12 mouse cellular contexts compared by ENCODE assay signal in the genomic region with DNA sequence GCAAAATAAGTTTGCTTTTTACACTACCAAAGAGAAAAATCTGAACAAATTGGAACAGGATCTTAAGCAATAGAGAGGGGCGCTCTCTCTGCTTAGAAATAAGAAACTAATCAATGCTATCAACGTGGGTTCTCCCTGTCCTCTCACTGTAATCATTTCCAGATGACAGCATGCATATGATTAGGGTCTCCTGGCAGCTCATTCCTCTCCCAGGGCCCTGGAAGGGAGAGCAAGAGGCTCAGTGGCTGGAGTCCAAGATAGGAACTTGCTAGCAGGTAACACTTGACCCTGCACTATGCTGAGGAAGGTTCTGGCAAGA.
DNase-seq lines count a peak whose midpoint lies in the region; ATAC-seq lines count a peak whose summit lies in the region.
"Had no signal": no experiment of that assay in that cellular context is flagged by ENCODE, and none has a peak within 500 bp of the region (broad histone marks: within the 10 kb centered on the region; RNA-seq: fewer than 3 reads in every experiment).

No protein-coding gene starts in this region.

- peaks cover 48% of the 10 kb centered on the region for H3K4me1 ChIP-seq in heart, embryonic 13.5 days
- H3K4me1 ChIP-seq in forebrain, embryonic 12.5 days = peaks cover 36% of the 10 kb centered on the region
- peaks cover 18% of the 10 kb centered on the region for H3K4me1 ChIP-seq in limb, embryonic 11.5 days (ENCODE audit: control insufficient read depth, insufficient read depth, low read length)
- peaks cover 13% of the 10 kb centered on the region for H3K4me1 ChIP-seq in neural tube, embryonic 12.5 days

- WGBS in heart, embryonic 13.5 days = 27% methylated on average over 2 of the region's 2 CpGs
- 19% methylated on average over 2 of the region's 2 CpGs for WGBS in forebrain, embryonic 12.5 days
- 4% methylated on average over 2 of the region's 2 CpGs for WGBS in limb, embryonic 11.5 days
- WGBS in neural tube, embryonic 12.5 days = 19% methylated on average over 2 of the region's 2 CpGs

- H3K27me3 ChIP-seq in heart, embryonic 13.5 days (replicated peaks) = no peaks in the 10 kb centered on the region
- 0 out of 2 replicates have a peak, but pooled peaks cover 4% of the 10 kb centered on the region for H3K27me3 ChIP-seq in forebrain, embryonic 12.5 days
- no peaks in the 10 kb centered on the region for H3K27me3 ChIP-seq in limb, embryonic 11.5 days (ENCODE audit: control insufficient read depth, insufficient read depth, low read length)
- no peaks in the 10 kb centered on the region for H3K27me3 ChIP-seq in neural tube, embryonic 12.5 days (replicated peaks)
- H3K27me3 ChIP-seq: limb, embryonic 15.5 days had no signal

- H3K4me2 ChIP-seq in heart, embryonic 13.5 days = peak overlapping the region; percentile 62
- peak overlapping the region; percentile 45 for H3K4me2 ChIP-seq in forebrain, embryonic 12.5 days
- H3K4me2 ChIP-seq in limb, embryonic 11.5 days (ENCODE audit: low read depth, severe bottlenecking) = peak overlapping the region; percentile 24; the same call in 1 of the 2 replicates
- H3K4me2 ChIP-seq in neural tube, embryonic 12.5 days (replicated peaks) = peak overlapping the region; percentile 44; the same call in 1 of the 2 replicates

- peak overlapping the region; percentile 88 for H3K27ac ChIP-seq in heart, embryonic 13.5 days (replicated peaks)
- H3K27ac ChIP-seq in forebrain, embryonic 12.5 days = no peak overlapping the region
- no peak overlapping the region for H3K27ac ChIP-seq in limb, embryonic 11.5 days (replicated peaks; ENCODE audit: low read depth, low read length)
- no peak overlapping the region for H3K27ac ChIP-seq in neural tube, embryonic 12.5 days
- H3K27ac ChIP-seq: limb, embryonic 15.5 days had no signal

- peaks cover 10% of the 10 kb centered on the region for H3K9me3 ChIP-seq in heart, embryonic 13.5 days
- H3K9me3 ChIP-seq in forebrain, embryonic 12.5 days = peaks cover 7% of the 10 kb centered on the region; the same call in 1 of the 2 replicates
- no peaks in the 10 kb centered on the region for H3K9me3 ChIP-seq in limb, embryonic 11.5 days (ENCODE audit: control insufficient read depth, low read length)
- H3K9me3 ChIP-seq in neural tube, embryonic 12.5 days = 0 out of 2 replicates have a peak, but pooled peaks cover 5% of the 10 kb centered on the region
- H3K9me3 ChIP-seq: limb, embryonic 15.5 days had no signal

- ATAC-seq in heart, embryonic 13.5 days (ENCODE audit: extremely low read depth, insufficient number of reproducible peaks, low FRiP score, low TSS enrichment) = no peak
- ATAC-seq in forebrain, embryonic 12.5 days (ENCODE audit: low FRiP score) = no peak
- no peak for ATAC-seq in limb, embryonic 11.5 days (ENCODE audit: insufficient number of reproducible peaks, low FRiP score, low TSS enrichment, low read depth)
- ATAC-seq in neural tube, embryonic 12.5 days (ENCODE audit: low FRiP score, low read depth) = no peak

- DNase-seq in heart, adult 9 months (ENCODE audit: low spot score in 2 of 2) = no peak
- peak; percentile 49 for DNase-seq in limb, embryonic 11.5 days (ENCODE audit: low spot score)
- no peak for DNase-seq in urinary bladder, postnatal 14 days (ENCODE audit: low spot score)
- DNase-seq in cerebellum, postnatal 14 days = no peak
- no peak for DNase-seq in adipocyte (ENCODE audit: low spot score)
- DNase-seq: cerebellum, adult 8-10 months; lung, postnatal 14 days; thymus, postnatal 4 days had no signal

- H3K9ac ChIP-seq in heart, embryonic 13.5 days = peak overlapping the region; percentile 58
- H3K9ac ChIP-seq in forebrain, embryonic 12.5 days = no peak overlapping the region
- no peak overlapping the region for H3K9ac ChIP-seq in limb, embryonic 11.5 days (ENCODE audit: low read length)
- no peak overlapping the region for H3K9ac ChIP-seq in neural tube, embryonic 12.5 days
- H3K9ac ChIP-seq: limb, embryonic 15.5 days had no signal

- H3K4me3 ChIP-seq in heart, embryonic 13.5 days = no peak overlapping the region; the same call in 1 of the 2 replicates
- no peak overlapping the region for H3K4me3 ChIP-seq in forebrain, embryonic 12.5 days (replicated peaks)
- H3K4me3 ChIP-seq in limb, embryonic 11.5 days (ENCODE audit: low read depth, low read length) = no peak overlapping the region
- H3K4me3 ChIP-seq in neural tube, embryonic 12.5 days = no peak overlapping the region
- H3K4me3 ChIP-seq: limb, embryonic 15.5 days had no signal

- no peaks in the 10 kb centered on the region for H3K36me3 ChIP-seq in heart, embryonic 13.5 days
- H3K36me3 ChIP-seq in forebrain, embryonic 12.5 days (replicated peaks) = no peaks in the 10 kb centered on the region
- no peaks in the 10 kb centered on the region for H3K36me3 ChIP-seq in limb, embryonic 11.5 days (ENCODE audit: control insufficient read depth, insufficient read depth, low read length)
- no peaks in the 10 kb centered on the region for H3K36me3 ChIP-seq in neural tube, embryonic 12.5 days
- H3K36me3 ChIP-seq: limb, embryonic 15.5 days had no signal
